Mouse (Mus musculus) hindbrain, embryonic 13.5 days (tissue): ENCODE measurements at regions not wholly inside any gene's neighbourhood (a gene's known extent, or its start where the extent isn't known, plus 50 kb on each side); places are given as distances from the start of the nearest gene placed in this dataset.

Experiments used
- ATAC-seq: fragments of 200-750 bp; cut with Nextera tagmentation; 2 replicates; pipeline ENCODE4 v1.8.0; 2017; ENCODE audit warnings: moderate TSS enrichment; ENCODE audit not compliant: low FRiP score
- H3K27ac ChIP-seq: fragments of 300-500 bp; sonication (generic); 2 replicates; pipeline ENCODE4 v1.5.1; 2015; ENCODE audit warnings: inconsistent platforms, mild to moderate bottlenecking, moderate library complexity
- H3K27me3 ChIP-seq: fragments of 300-500 bp; sonication (generic); 2 replicates; pipeline ENCODE4 v1.6.1; 2015; ENCODE audit warnings: mild to moderate bottlenecking, inconsistent platforms
- H3K36me3 ChIP-seq: fragments of 300-500 bp; sonication (generic); 2 replicates; pipeline ENCODE4 v1.6.1; 2015; ENCODE audit warnings: mild to moderate bottlenecking, inconsistent platforms
- H3K4me1 ChIP-seq: fragments of 300-500 bp; sonication (generic); replicated peaks from 2 replicates; pipeline ENCODE4 v1.6.1; 2015; ENCODE audit warnings: inconsistent platforms
- H3K4me2 ChIP-seq: fragments of 300-500 bp; sonication (generic); 2 replicates; pipeline ENCODE4 v1.6.1; 2015; ENCODE audit warnings: inconsistent platforms, mild to moderate bottlenecking, moderate library complexity
- H3K4me3 ChIP-seq: fragments of 300-500 bp; sonication (generic); 2 replicates; pipeline ENCODE4 v1.5.1; 2015; ENCODE audit warnings: mild to moderate bottlenecking, inconsistent platforms
- H3K9ac ChIP-seq: fragments of 300-500 bp; sonication (generic); 2 replicates; pipeline ENCODE4 v1.6.1; 2015; ENCODE audit warnings: mild to moderate bottlenecking, inconsistent platforms
- H3K9me3 ChIP-seq: fragments of 300-500 bp; sonication (generic); 2 replicates; pipeline ENCODE4 v1.6.1; 2016; ENCODE audit warnings: inconsistent platforms
- WGBS: fragments of 180-500 bp; shearing (Covaris S2); methylation state at CpG from one replicate; pipeline ENCODE4 v1.1.7; 2015; 5-methylcytosine and 5-hydroxymethylcytosine counted together

GRCm38 (mm10) chr13:46098131-46098530, 133.3 kb upstream of the Atxn1 start:
- Histone ChIP-seq H3K4me1 (peaks cover 10% of the 10 kb centered on the region; the same call in 1 of the 2 replicates), H3K9me3 (no peaks in the 10 kb centered on the region), H3K27me3 (no peaks in the 10 kb centered on the region), H3K27ac (no peak overlapping the region), H3K36me3 (no peaks in the 10 kb centered on the region), H3K4me3 (no peak overlapping the region), H3K9ac (no peak overlapping the region), H3K4me2 (no peak overlapping the region)
- no peak for ATAC-seq
- 81% methylated on average over 7 of the region's 7 CpGs for WGBS

GRCm38 (mm10) chr13:46096968-46097367, 132.2 kb upstream of the Atxn1 start:
- H3K27me3 ChIP-seq: no peaks in the 10 kb centered on the region
- H3K9ac ChIP-seq: no peak overlapping the region
- no peak for ATAC-seq
- H3K27ac ChIP-seq: no peak overlapping the region
- no peaks in the 10 kb centered on the region for H3K9me3 ChIP-seq
- peaks cover 10% of the 10 kb centered on the region; the same call in 1 of the 2 replicates for H3K4me1 ChIP-seq
- H3K4me3 ChIP-seq: no peak overlapping the region
- no peak overlapping the region for H3K4me2 ChIP-seq
- H3K36me3 ChIP-seq: no peaks in the 10 kb centered on the region
- WGBS: 9% methylated on average over 5 of the region's 5 CpGs

- 64% methylated on average over 8 of the region's 8 CpGs for WGBS
Observed at GRCm38 (mm10) chr13:46096416-46096815, 131.6 kb upstream of the Atxn1 start.

GRCm38 (mm10) chr13:46092787-46093186, 128.0 kb upstream of the Atxn1 start:
- no peaks in the 10 kb centered on the region for H3K27me3 ChIP-seq
- no peak overlapping the region for H3K9ac ChIP-seq
- H3K36me3 ChIP-seq: no peaks in the 10 kb centered on the region
- WGBS: 90% methylated on average over 3 of the region's 3 CpGs
- H3K4me1 ChIP-seq: peaks cover 10% of the 10 kb centered on the region; the same call in 1 of the 2 replicates
- ATAC-seq: no peak
- H3K4me3 ChIP-seq: no peak overlapping the region
- H3K27ac ChIP-seq: no peak overlapping the region
- no peaks in the 10 kb centered on the region for H3K9me3 ChIP-seq
- no peak overlapping the region for H3K4me2 ChIP-seq

More at GRCm38 (mm10) chr13:46096416-46096815, 131.6 kb upstream of the Atxn1 start:
- Histone ChIP-seq H3K27ac (no peak overlapping the region), H3K9me3 (no peaks in the 10 kb centered on the region), H3K9ac (no peak overlapping the region), H3K4me2 (no peak overlapping the region), H3K4me1 (peaks cover 10% of the 10 kb centered on the region; the same call in 1 of the 2 replicates), H3K27me3 (no peaks in the 10 kb centered on the region), H3K36me3 (no peaks in the 10 kb centered on the region), H3K4me3 (no peak overlapping the region)
- ATAC-seq: no peak

GRCm38 (mm10) chr13:46091109-46091508, 126.3 kb upstream of the Atxn1 start:
- Histone ChIP-seq H3K9ac (no peak overlapping the region), H3K9me3 (no peaks in the 10 kb centered on the region), H3K36me3 (no peaks in the 10 kb centered on the region), H3K27me3 (no peaks in the 10 kb centered on the region), H3K4me2 (no peak overlapping the region), H3K4me3 (no peak overlapping the region), H3K4me1 (0 out of 2 replicates have a peak, but pooled peaks cover 5% of the 10 kb centered on the region), H3K27ac (no peak overlapping the region)
- ATAC-seq: no peak
- 89% methylated on average over 5 of the region's 5 CpGs for WGBS

- no peaks in the 10 kb centered on the region for H3K36me3 ChIP-seq
- 0 out of 2 replicates have a peak, but pooled peaks cover 5% of the 10 kb centered on the region for H3K4me1 ChIP-seq
- H3K27me3 ChIP-seq: no peaks in the 10 kb centered on the region
- no peaks in the 10 kb centered on the region for H3K9me3 ChIP-seq
- WGBS: 88% methylated on average over 3 of the region's 3 CpGs
- ATAC-seq: no peak
- no peak overlapping the region for H3K9ac ChIP-seq
- no peak overlapping the region for H3K27ac ChIP-seq
- H3K4me3 ChIP-seq: no peak overlapping the region
- no peak overlapping the region for H3K4me2 ChIP-seq
Observed at GRCm38 (mm10) chr13:46088237-46088636, 123.4 kb upstream of the Atxn1 start.

GRCm38 (mm10) chr13:46087663-46088062, 122.9 kb upstream of the Atxn1 start:
- Histone ChIP-seq H3K4me1 (0 out of 2 replicates have a peak, but pooled peaks cover 5% of the 10 kb centered on the region), H3K4me2 (no peak overlapping the region), H3K9ac (no peak overlapping the region), H3K27ac (no peak overlapping the region), H3K36me3 (no peaks in the 10 kb centered on the region), H3K27me3 (no peaks in the 10 kb centered on the region), H3K4me3 (no peak overlapping the region), H3K9me3 (no peaks in the 10 kb centered on the region)
- 89% methylated on average over 4 of the region's 4 CpGs for WGBS
- ATAC-seq: no peak

GRCm38 (mm10) chr13:46076879-46077278, 112.1 kb upstream of the Atxn1 start:
- Histone ChIP-seq H3K4me2 (no peak overlapping the region), H3K27me3 (no peaks in the 10 kb centered on the region), H3K27ac (no peak overlapping the region), H3K4me1 (no peaks in the 10 kb centered on the region), H3K36me3 (no peaks in the 10 kb centered on the region), H3K9ac (no peak overlapping the region), H3K9me3 (no peaks in the 10 kb centered on the region), H3K4me3 (no peak overlapping the region)
- 83% methylated on average over 6 of the region's 6 CpGs for WGBS
- no peak for ATAC-seq

- no peaks in the 10 kb centered on the region for H3K36me3 ChIP-seq
- no peak overlapping the region for H3K4me2 ChIP-seq
- H3K4me1 ChIP-seq: no peaks in the 10 kb centered on the region
- no peaks in the 10 kb centered on the region for H3K27me3 ChIP-seq
- ATAC-seq: no peak
- H3K4me3 ChIP-seq: no peak overlapping the region
- 91% methylated on average over 4 of the region's 4 CpGs for WGBS
- H3K27ac ChIP-seq: no peak overlapping the region
- H3K9ac ChIP-seq: no peak overlapping the region
- H3K9me3 ChIP-seq: no peaks in the 10 kb centered on the region
Observed at GRCm38 (mm10) chr13:46071670-46072069, 106.9 kb upstream of the Atxn1 start.

GRCm38 (mm10) chr13:46069571-46069970, 104.8 kb upstream of the Atxn1 start:
- Histone ChIP-seq H3K9me3 (no peaks in the 10 kb centered on the region), H3K4me2 (no peak overlapping the region), H3K4me3 (no peak overlapping the region), H3K27me3 (no peaks in the 10 kb centered on the region), H3K9ac (no peak overlapping the region), H3K36me3 (no peaks in the 10 kb centered on the region), H3K27ac (no peak overlapping the region), H3K4me1 (no peaks in the 10 kb centered on the region)
- WGBS: 51% methylated on average over 3 of the region's 3 CpGs
- ATAC-seq: no peak

GRCm38 (mm10) chr13:46062758-46063157, 98.0 kb upstream of the Atxn1 start:
- Histone ChIP-seq H3K36me3 (no peaks in the 10 kb centered on the region), H3K4me3 (no peak overlapping the region), H3K9me3 (no peaks in the 10 kb centered on the region), H3K27ac (no peak overlapping the region), H3K4me2 (no peak overlapping the region), H3K4me1 (no peaks in the 10 kb centered on the region), H3K27me3 (no peaks in the 10 kb centered on the region), H3K9ac (no peak overlapping the region)
- 94% methylated on average over 7 of the region's 7 CpGs for WGBS
- ATAC-seq: no peak

- H3K27ac ChIP-seq: no peak overlapping the region
- H3K9me3 ChIP-seq: no peaks in the 10 kb centered on the region
- no peak overlapping the region for H3K4me2 ChIP-seq
- no peak overlapping the region for H3K4me3 ChIP-seq
- no peaks in the 10 kb centered on the region for H3K36me3 ChIP-seq
- H3K9ac ChIP-seq: no peak overlapping the region
- no peak for ATAC-seq
- WGBS: 78% methylated on average over 14 of the region's 14 CpGs
- H3K4me1 ChIP-seq: no peaks in the 10 kb centered on the region
- no peaks in the 10 kb centered on the region for H3K27me3 ChIP-seq
Observed at GRCm38 (mm10) chr13:46059870-46060269, 95.1 kb upstream of the Atxn1 start.

- H3K36me3 ChIP-seq: no peaks in the 10 kb centered on the region
- no peaks in the 10 kb centered on the region for H3K27me3 ChIP-seq
- H3K9me3 ChIP-seq: no peaks in the 10 kb centered on the region
- ATAC-seq: no peak
- no peak overlapping the region for H3K4me2 ChIP-seq
- no peak overlapping the region for H3K9ac ChIP-seq
- WGBS: 64% methylated on average over 7 of the region's 7 CpGs
- H3K4me3 ChIP-seq: no peak overlapping the region
- H3K4me1 ChIP-seq: no peaks in the 10 kb centered on the region
- no peak overlapping the region for H3K27ac ChIP-seq
Observed at GRCm38 (mm10) chr13:46058862-46059261, 94.1 kb upstream of the Atxn1 start.
